In genomic region chr5:53266181-53266580, GRCm38 (mm10) we compare ENCODE assay signal across 10 mouse cellular contexts. TPM values are rescaled to one million over a fixed set of nuclear protein-coding genes. Genes with fewer than 3 reads are reported as not detected.
A peak's percentile ranks its signal among the peaks of the same experiment; 100 is the strongest.
DNase-seq lines count a peak whose midpoint lies in the region; ATAC-seq and TF ChIP-seq lines count a peak whose summit lies in the region.
"Had no signal": no experiment of that assay in that cellular context is flagged by ENCODE, and none has a peak within 500 bp of the region (broad histone marks: within the 10 kb centered on the region; RNA-seq: fewer than 3 reads in every experiment).

No protein-coding gene starts in this region.

- peak overlapping the region; percentile 81 for H3K4me2 ChIP-seq in liver, embryonic 13.5 days

- WGBS in liver, embryonic 13.5 days (ENCODE audit: insufficient replicate concordance) = 81% methylated on average over 4 of the region's 4 CpGs

- no peak overlapping the region for H3ac ChIP-seq in C2C12 (ENCODE audit: control insufficient read depth, insufficient read length, low read depth)

- no peak overlapping the region for H3K27ac ChIP-seq in liver, embryonic 13.5 days

- H3K9ac ChIP-seq in liver, embryonic 13.5 days = no peak overlapping the region

- H3K79me3 ChIP-seq in C2C12 (ENCODE audit: low read depth) = no peaks in the 10 kb centered on the region

- no peaks in the 10 kb centered on the region for H3K79me2 ChIP-seq in C2C12 (ENCODE audit: control insufficient read depth, insufficient read depth)

- H3K4me3 ChIP-seq in C2C12 (ENCODE audit: insufficient read depth, poor library complexity, severe bottlenecking) = no peak overlapping the region
- no peak overlapping the region for H3K4me3 ChIP-seq in liver, embryonic 13.5 days (replicated peaks)

- no peak for ATAC-seq in liver, embryonic 13.5 days (ENCODE audit: low read depth)

- peaks cover 3% of the 10 kb centered on the region for H3K27me3 ChIP-seq in C2C12 (ENCODE audit: control insufficient read depth, insufficient read depth, insufficient read length)
- H3K27me3 ChIP-seq in liver, embryonic 13.5 days = no peaks in the 10 kb centered on the region

- H3K4me1 ChIP-seq in liver, embryonic 13.5 days (replicated peaks) = peaks cover 42% of the 10 kb centered on the region

- H3K9me3 ChIP-seq in liver, embryonic 13.5 days (replicated peaks) = no peaks in the 10 kb centered on the region

- no peaks in the 10 kb centered on the region for H3K36me3 ChIP-seq in C2C12 (ENCODE audit: control insufficient read depth, insufficient read depth)
- H3K36me3 ChIP-seq in liver, embryonic 13.5 days = no peaks in the 10 kb centered on the region

- peak; percentile 22 for DNase-seq in embryo, embryonic 11 days
- DNase-seq in embryo, embryonic 10 days (ENCODE audit: low spot score) = no peak
- DNase-seq in gastrocnemius, postnatal 10 days = peak; percentile 53
- no peak for DNase-seq in liver, embryonic 13.5 days
- no peak for DNase-seq in spleen, postnatal 36 days (ENCODE audit: low spot score in 2 of 2)
- DNase-seq in spleen, postnatal 4 days (ENCODE audit: low spot score in 2 of 2) = no peak
- DNase-seq in right cerebral cortex, postnatal 4 days = no peak

- no peak for TF ChIP-seq CTCF in C2C12 (IDR thresholded peaks at IDR 0.05; ENCODE audit: control insufficient read depth, insufficient read depth, insufficient read length)

TF ChIP-seq in C2C12, 6 proteins besides CTCF, POLR2A, EP300 and RAD21:
- no peak for TF ChIP-seq CEBPB (IDR thresholded peaks at IDR 0.05; ENCODE audit: low read depth)
- TF ChIP-seq MYOD1 (IDR thresholded peaks at IDR 0.05; ENCODE audit: control insufficient read depth, insufficient read length, low read depth) = peak; percentile 77

RNA-seq across cellular contexts. Expression of gene Smim20, which starts 0.7 kb away (rescaled TPM):
- polyA plus RNA-seq in C2C12 (2012; fragmentation: generic; extraction: Trizol) = 45.2 TPM
- 100 to 1,000 TPM in 1 of 2 experiments, 10 to 100 TPM in 1; 94.9 to 103 TPM for total RNA-seq in gastrocnemius, postnatal 10 days (2021)
- 42.8 and 47.9 TPM in 2 replicates for polyA plus RNA-seq in liver, embryonic 13.5 days (2015; fragmentation: Nextera tagmentation; extraction: Ambion mirVana)

RNA-seq across cellular contexts. Expression of gene Sel1l3, which starts 52.5 kb away (rescaled TPM):
- not detected for polyA plus RNA-seq in C2C12 (2012; fragmentation: generic; extraction: Trizol)
- 10 to 100 TPM; 92.0 to 94.9 TPM for total RNA-seq in gastrocnemius, postnatal 10 days (2021)
- 0.05 and 0.15 TPM in 2 replicates for polyA plus RNA-seq in liver, embryonic 13.5 days (2015; fragmentation: Nextera tagmentation; extraction: Ambion mirVana)
- total RNA-seq: common myeloid progenitor, adult 5-6 weeks; granulocyte monocyte progenitor cell, adult 5-6 weeks had no signal

Comparison
In these comparisons a context has a peak if more than half of its experiments do, and no peak if none do; other contexts are left out.
1. DNase-seq: peak in embryo, embryonic 11 days (single experiment) and gastrocnemius, postnatal 10 days (single experiment); none in embryo, embryonic 10 days (single experiment), liver, embryonic 13.5 days (single experiment), spleen, postnatal 36 days (0 of 2), spleen, postnatal 4 days (0 of 2) and right cerebral cortex, postnatal 4 days (single experiment).